Mouse (Mus musculus) monocyte, adult 5-6 weeks (primary cell): ENCODE data around the gene Mief2. TPM values are rescaled to one million over a fixed set of nuclear protein-coding genes. Genes with fewer than 3 reads are reported as not detected.

Source experiments
- ATAC-seq: fragments of 153-309, 156-312 bp; replicated peaks from 2 replicates; pipeline ENCODE4 v1.8.0; 2017; ENCODE audit warnings: mild to moderate bottlenecking; ENCODE audit not compliant: low TSS enrichment, insufficient number of reproducible peaks, severe bottlenecking, poor library complexity, low FRiP score
- total RNA-seq: library from RNA; stranded (forward); fragments of 200-1000, 200-491, 200-594 nt; gene quantifications from 3 replicates; pipeline ENCODE4 v1.2.3, GENCODE M21; 2017

Gene Mief2
- total RNA-seq, 1 experiment from 2014 or later = 17.2 TPM

- ATAC-seq = no peak
Observed at GRCm38 (mm10) chr11:60712639-60713255, 15.5 kb upstream of the Mief2 start.

- ATAC-seq = no peak
Observed at GRCm38 (mm10) chr11:60715833-60716232, 12.4 kb upstream of the Mief2 start.

GRCm38 (mm10) chr11:60719263-60719662 is 8.9 kb upstream of the Mief2 start:
- ATAC-seq = no peak

GRCm38 (mm10) chr11:60726601-60727391 is 1.4 kb upstream of the Mief2 start, which contains the start of gene Flii:
Gene Flii, minus strand, starts transcription at chr11:60727263.
- ATAC-seq = peak; percentile 15

GRCm38 (mm10) chr11:60727392-60728140 is 632 bp upstream of the Mief2 start:
- ATAC-seq = no peak

- ATAC-seq = no peak
Observed at GRCm38 (mm10) chr11:60729217-60729641, 1.0 kb downstream of the Mief2 start.

GRCm38 (mm10) chr11:60730169-60730568 is 2.0 kb downstream of the Mief2 start:
- no peak for ATAC-seq

GRCm38 (mm10) chr11:60731251-60731650 is 3.1 kb downstream of the Mief2 start:
- no peak for ATAC-seq

GRCm38 (mm10) chr11:60734206-60734605 is 6.0 kb downstream of the Mief2 start:
- no peak for ATAC-seq

- no peak for ATAC-seq
Observed at GRCm38 (mm10) chr11:60735191-60735590, 7.0 kb downstream of the Mief2 start.

- ATAC-seq = no peak
Observed at GRCm38 (mm10) chr11:60736491-60736890, 8.3 kb downstream of the Mief2 start.

- no peak for ATAC-seq
Observed at GRCm38 (mm10) chr11:60737450-60737849, 9.3 kb downstream of the Mief2 start.

GRCm38 (mm10) chr11:60740321-60740720 is 12.1 kb downstream of the Mief2 start:
- ATAC-seq = no peak

- no peak for ATAC-seq
Observed at GRCm38 (mm10) chr11:60755570-60755969, 27.4 kb downstream of the Mief2 start.

GRCm38 (mm10) chr11:60761681-60762080 is 33.5 kb downstream of the Mief2 start:
- ATAC-seq = no peak

- ATAC-seq = no peak
Observed at GRCm38 (mm10) chr11:60766969-60767368, 38.8 kb downstream of the Mief2 start.

- ATAC-seq = peak; percentile 96
Observed at GRCm38 (mm10) chr11:60769322-60769721, 41.1 kb downstream of the Mief2 start.

GRCm38 (mm10) chr11:60770776-60771175 is 42.6 kb downstream of the Mief2 start:
- no peak for ATAC-seq

- ATAC-seq = no peak
Observed at GRCm38 (mm10) chr11:60772161-60772560, 44.0 kb downstream of the Mief2 start.
